Mouse (Mus musculus): ENCODE results near the gene Izumo1. TPM values are rescaled to one million over a fixed set of nuclear protein-coding genes. Genes with fewer than 3 reads are reported as not detected.
"Not testable (repeated sequence)": the region's sequence is repeated elsewhere in the genome, so short reads cannot be mapped to it uniquely, and the experiment has no call there.

Izumo1 gene
- polyA plus RNA-seq, 1 experiment from 2014 or later = not detected

- 41% methylated on average over 17 of the region's 17 CpGs for WGBS
- DNase-seq (ENCODE audit: low spot score) = no peak
- peak overlapping the region; percentile 30 for H3K4me3 ChIP-seq
- no peaks in the 10 kb centered on the region for H3K36me3 ChIP-seq
- peak overlapping the region; percentile 20 for H3K27ac ChIP-seq
- H3K4me1 ChIP-seq = peaks cover 18% of the 10 kb centered on the region
- no peaks in the 10 kb centered on the region for H3K27me3 ChIP-seq (ENCODE audit: low read depth, poor library complexity, severe bottlenecking)
- H3K9me3 ChIP-seq (replicated peaks) = no peaks in the 10 kb centered on the region
These were observed 32.9 kb downstream of the Izumo1 start for GRCm38 (mm10) chr7:45654424-45655047.

- DNase-seq (ENCODE audit: low spot score) = no peak
- Histone ChIP-seq H3K4me3 (no peak overlapping the region), H3K36me3 (no peaks in the 10 kb centered on the region), H3K9me3 (replicated peaks) (no peaks in the 10 kb centered on the region), H3K27me3 (ENCODE audit: low read depth, poor library complexity, severe bottlenecking) (no peaks in the 10 kb centered on the region), H3K4me1 (peaks cover 27% of the 10 kb centered on the region), H3K27ac (no peak overlapping the region)
- WGBS = 86% methylated on average over 11 of the region's 11 CpGs
These were observed 39.3 kb downstream of the Izumo1 start for GRCm38 (mm10) chr7:45660746-45661478.

- H3K27me3 ChIP-seq (ENCODE audit: low read depth, poor library complexity, severe bottlenecking); DNase-seq (ENCODE audit: low spot score); H3K4me3 ChIP-seq; H3K27ac ChIP-seq; H3K36me3 ChIP-seq; H3K9me3 ChIP-seq (replicated peaks): not testable (repeated sequence)
- WGBS = 96% methylated on average over 6 of the region's 6 CpGs
- H3K4me1 ChIP-seq = peaks cover 20% of the 10 kb centered on the region
These were observed 40.1 kb downstream of the Izumo1 start for GRCm38 (mm10) chr7:45661702-45662101.

GRCm38 (mm10) chr7:45665303-45666138 is 43.9 kb downstream of the Izumo1 start:
- no peaks in the 10 kb centered on the region for H3K27me3 ChIP-seq (ENCODE audit: low read depth, poor library complexity, severe bottlenecking)
- H3K4me3 ChIP-seq = no peak overlapping the region
- no peaks in the 10 kb centered on the region for H3K9me3 ChIP-seq (replicated peaks)
- peaks cover 20% of the 10 kb centered on the region for H3K4me1 ChIP-seq
- WGBS = 45% methylated on average over 13 of the region's 13 CpGs
- H3K36me3 ChIP-seq = no peaks in the 10 kb centered on the region
- peak overlapping the region; percentile 27; the same call in 1 of the 2 replicates for H3K27ac ChIP-seq
- DNase-seq (ENCODE audit: low spot score) = no peak

- H3K4me1 ChIP-seq = peaks cover 20% of the 10 kb centered on the region
- H3K36me3 ChIP-seq = no peaks in the 10 kb centered on the region
- peak within 1 kb of the TSS; percentile 27; the same call in 1 of the 2 replicates for H3K27ac ChIP-seq
- no peak for DNase-seq (ENCODE audit: low spot score)
- H3K4me3 ChIP-seq = no peak within 1 kb of the TSS
- no peaks in the 10 kb centered on the region for H3K27me3 ChIP-seq (ENCODE audit: low read depth, poor library complexity, severe bottlenecking)
- H3K9me3 ChIP-seq (replicated peaks) = no peaks in the 10 kb centered on the region
- 85% methylated on average over 7 of the region's 7 CpGs for WGBS
These were observed 44.5 kb downstream of the Izumo1 start, which contains the start of gene Fut2 for GRCm38 (mm10) chr7:45666161-45666560. Gene Fut2, minus strand, starts transcription at chr7:45666394.

GRCm38 (mm10) chr7:45667761-45668160 is 46.1 kb downstream of the Izumo1 start:
- WGBS = 71% methylated on average over 14 of the region's 14 CpGs
- Histone ChIP-seq H3K9me3 (replicated peaks) (no peaks in the 10 kb centered on the region), H3K4me3 (no peak overlapping the region), H3K27ac (no peak overlapping the region), H3K27me3 (ENCODE audit: low read depth, poor library complexity, severe bottlenecking) (no peaks in the 10 kb centered on the region), H3K36me3 (no peaks in the 10 kb centered on the region), H3K4me1 (peaks cover 20% of the 10 kb centered on the region)
- DNase-seq (ENCODE audit: low spot score) = no peak

- Histone ChIP-seq H3K27ac (no peak overlapping the region), H3K4me3 (no peak overlapping the region), H3K36me3 (no peaks in the 10 kb centered on the region), H3K4me1 (peaks cover 20% of the 10 kb centered on the region), H3K9me3 (replicated peaks) (no peaks in the 10 kb centered on the region), H3K27me3 (ENCODE audit: low read depth, poor library complexity, severe bottlenecking) (no peaks in the 10 kb centered on the region)
- DNase-seq (ENCODE audit: low spot score) = no peak
- WGBS = 96% methylated on average over 9 of the region's 9 CpGs
These were observed 47.3 kb downstream of the Izumo1 start for GRCm38 (mm10) chr7:45668921-45669320.

- no peak overlapping the region for H3K27ac ChIP-seq
- H3K9me3 ChIP-seq (replicated peaks) = no peaks in the 10 kb centered on the region
- H3K4me3 ChIP-seq = no peak overlapping the region
- H3K27me3 ChIP-seq (ENCODE audit: low read depth, poor library complexity, severe bottlenecking) = no peaks in the 10 kb centered on the region
- 75% methylated on average over 7 of the region's 7 CpGs for WGBS
- no peaks in the 10 kb centered on the region for H3K36me3 ChIP-seq
- no peak for DNase-seq (ENCODE audit: low spot score)
- peaks cover 8% of the 10 kb centered on the region for H3K4me1 ChIP-seq
These were observed 56.1 kb downstream of the Izumo1 start for GRCm38 (mm10) chr7:45677627-45678295.

Other genes starting within 250 kb of the Izumo1 start
- gene Snrnp70, start 226.1 kb upstream of the Izumo1 start, polyA plus RNA-seq (2016; fragmentation: Nextera tagmentation; extraction: Ambion mirVana) = 305 and 308 TPM in 2 replicates
- gene Kcna7, start 216.2 kb upstream of the Izumo1 start, polyA plus RNA-seq (2016; fragmentation: Nextera tagmentation; extraction: Ambion mirVana) = 0.06 TPM in 1 of 2 replicates, not detected in the other
- 2.1 and 2.2 TPM in 2 replicates for gene Ntf5, start 208.1 kb upstream of the Izumo1 start, polyA plus RNA-seq (2016; fragmentation: Nextera tagmentation; extraction: Ambion mirVana)
- gene Lhb, start 201.0 kb upstream of the Izumo1 start, polyA plus RNA-seq (2016; fragmentation: Nextera tagmentation; extraction: Ambion mirVana) = not detected in 2 replicates
- 42.6 and 44.9 TPM in 2 replicates for gene Gys1, start 187.0 kb upstream of the Izumo1 start, polyA plus RNA-seq (2016; fragmentation: Nextera tagmentation; extraction: Ambion mirVana)
- 228 and 283 TPM in 2 replicates for gene Ruvbl2, start 183.7 kb upstream of the Izumo1 start, polyA plus RNA-seq (2016; fragmentation: Nextera tagmentation; extraction: Ambion mirVana)
- 5,063 and 5,416 TPM in 2 replicates for gene Ftl1, start 161.9 kb upstream of the Izumo1 start, polyA plus RNA-seq (2016; fragmentation: Nextera tagmentation; extraction: Ambion mirVana)
- 248 and 297 TPM in 2 replicates for gene Bax, start 154.9 kb upstream of the Izumo1 start, polyA plus RNA-seq (2016; fragmentation: Nextera tagmentation; extraction: Ambion mirVana)
- gene Tulp2, start 139.9 kb upstream of the Izumo1 start, polyA plus RNA-seq (2016; fragmentation: Nextera tagmentation; extraction: Ambion mirVana) = 1.8 and 2.2 TPM in 2 replicates
- not detected in 2 replicates for gene Gm45808, start 135.0 kb upstream of the Izumo1 start, polyA plus RNA-seq (2016; fragmentation: Nextera tagmentation; extraction: Ambion mirVana)
- 4.9 and 5.8 TPM in 2 replicates for gene Dhdh, start 133.0 kb upstream of the Izumo1 start, polyA plus RNA-seq (2016; fragmentation: Nextera tagmentation; extraction: Ambion mirVana)
- gene Nucb1, start 111.4 kb upstream of the Izumo1 start, polyA plus RNA-seq (2016; fragmentation: Nextera tagmentation; extraction: Ambion mirVana) = 116 and 125 TPM in 2 replicates
- 22.4 and 25.7 TPM in 2 replicates for gene Ppp1r15a, start 95.5 kb upstream of the Izumo1 start, polyA plus RNA-seq (2016; fragmentation: Nextera tagmentation; extraction: Ambion mirVana)
- 0.43 and 1.0 TPM in 2 replicates for gene Plekha4, start 95.5 kb upstream of the Izumo1 start, polyA plus RNA-seq (2016; fragmentation: Nextera tagmentation; extraction: Ambion mirVana)
- 1.0 and 1.1 TPM in 2 replicates for gene Hsd17b14, start 66.9 kb upstream of the Izumo1 start, polyA plus RNA-seq (2016; fragmentation: Nextera tagmentation; extraction: Ambion mirVana)
- 65.8 and 68.0 TPM in 2 replicates for gene Bcat2, start 51.7 kb upstream of the Izumo1 start, polyA plus RNA-seq (2016; fragmentation: Nextera tagmentation; extraction: Ambion mirVana)
- gene Fgf21, start 6.3 kb upstream of the Izumo1 start, polyA plus RNA-seq (2016; fragmentation: Nextera tagmentation; extraction: Ambion mirVana) = not detected in 2 replicates
- not detected in 2 replicates for gene Fut1, start 4.5 kb upstream of the Izumo1 start, polyA plus RNA-seq (2016; fragmentation: Nextera tagmentation; extraction: Ambion mirVana)
- 8.0 and 8.3 TPM in 2 replicates for gene Rasip1, start 5.7 kb downstream of the Izumo1 start, polyA plus RNA-seq (2016; fragmentation: Nextera tagmentation; extraction: Ambion mirVana)
- 2.2 and 3.2 TPM in 2 replicates for gene Mamstr, start 18.2 kb downstream of the Izumo1 start, polyA plus RNA-seq (2016; fragmentation: Nextera tagmentation; extraction: Ambion mirVana)
- 0.16 and 0.21 TPM in 2 replicates for gene Fut2, start 44.6 kb downstream of the Izumo1 start, polyA plus RNA-seq (2016; fragmentation: Nextera tagmentation; extraction: Ambion mirVana)
- 0.16 and 0.39 TPM in 2 replicates for gene Ntn5, start 62.2 kb downstream of the Izumo1 start, polyA plus RNA-seq (2016; fragmentation: Nextera tagmentation; extraction: Ambion mirVana)
- 0.54 and 0.83 TPM in 2 replicates for gene Sec1, start 72.6 kb downstream of the Izumo1 start, polyA plus RNA-seq (2016; fragmentation: Nextera tagmentation; extraction: Ambion mirVana)
- 2.2 and 4.9 TPM in 2 replicates for gene Car11, start 78.0 kb downstream of the Izumo1 start, polyA plus RNA-seq (2016; fragmentation: Nextera tagmentation; extraction: Ambion mirVana)
- 3.7 and 4.7 TPM in 2 replicates for gene Dbp, start 83.3 kb downstream of the Izumo1 start, polyA plus RNA-seq (2016; fragmentation: Nextera tagmentation; extraction: Ambion mirVana)
- 1,218 and 1,459 TPM in 2 replicates for gene Rpl18, start 93.6 kb downstream of the Izumo1 start, polyA plus RNA-seq (2016; fragmentation: Nextera tagmentation; extraction: Ambion mirVana)
- 45.5 and 49.3 TPM in 2 replicates for gene Sphk2, start 96.2 kb downstream of the Izumo1 start, polyA plus RNA-seq (2016; fragmentation: Nextera tagmentation; extraction: Ambion mirVana)
- 2.1 and 2.4 TPM in 2 replicates for gene Fam83e, start 99.4 kb downstream of the Izumo1 start, polyA plus RNA-seq (2016; fragmentation: Nextera tagmentation; extraction: Ambion mirVana)
- gene Spaca4, start 104.0 kb downstream of the Izumo1 start, polyA plus RNA-seq (2016; fragmentation: Nextera tagmentation; extraction: Ambion mirVana) = not detected in 2 replicates
- gene Lmtk3, start 161.9 kb downstream of the Izumo1 start, polyA plus RNA-seq (2016; fragmentation: Nextera tagmentation; extraction: Ambion mirVana) = 2.2 and 3.2 TPM in 2 replicates
- gene Sult2b1, start 162.9 kb downstream of the Izumo1 start, polyA plus RNA-seq (2016; fragmentation: Nextera tagmentation; extraction: Ambion mirVana) = 1.8 and 2.1 TPM in 2 replicates
- gene Cyth2, start 192.8 kb downstream of the Izumo1 start, polyA plus RNA-seq (2016; fragmentation: Nextera tagmentation; extraction: Ambion mirVana) = 170 TPM in 2 replicates
- 1.2 and 1.4 TPM in 2 replicates for gene Kcnj14, start 203.0 kb downstream of the Izumo1 start, polyA plus RNA-seq (2016; fragmentation: Nextera tagmentation; extraction: Ambion mirVana)
- 116 and 156 TPM in 2 replicates for gene Grwd1, start 209.1 kb downstream of the Izumo1 start, polyA plus RNA-seq (2016; fragmentation: Nextera tagmentation; extraction: Ambion mirVana)

All from limb, embryonic 10.5 days (tissue).